Mouse (Mus musculus) large intestine, adult 2 months (tissue): Measurements from ENCODE around the gene Tmem184b. TPM values are rescaled to one million over a fixed set of nuclear protein-coding genes. Genes with fewer than 3 reads are reported as not detected.

Source experiments
- DNase-seq: peaks from one replicate; pipeline ENCODE4 v3.0.0-alpha.2; 2012; ENCODE audit warnings: low read depth, low spot score
- WGBS: fragments of 180-500 bp; shearing (Covaris S2); methylation state at CpG from one replicate; pipeline ENCODE4 v1.1.7; 2018; 5-methylcytosine and 5-hydroxymethylcytosine counted together
- polyA plus RNA-seq: library from polyadenylated mRNA; depleted of rRNA; stranded (reverse); fragments of >200 nt; gene quantifications from 2 replicates; pipeline ENCODE4 v1.2.3, GENCODE M21; 2012

Gene Tmem184b
- polyA plus RNA-seq, 1 experiment, result 35.6 TPM

- 77% methylated on average over 3 of the region's 3 CpGs for WGBS
- DNase-seq, result no peak
Measured at GRCm38 (mm10) chr15:79374760-79375159, 28.6 kb downstream of the Tmem184b start.

GRCm38 (mm10) chr15:79370281-79370843 lies 33.0 kb downstream of the Tmem184b start:
- 72% methylated on average over 7 of the region's 7 CpGs for WGBS
- no peak for DNase-seq

DNA sequence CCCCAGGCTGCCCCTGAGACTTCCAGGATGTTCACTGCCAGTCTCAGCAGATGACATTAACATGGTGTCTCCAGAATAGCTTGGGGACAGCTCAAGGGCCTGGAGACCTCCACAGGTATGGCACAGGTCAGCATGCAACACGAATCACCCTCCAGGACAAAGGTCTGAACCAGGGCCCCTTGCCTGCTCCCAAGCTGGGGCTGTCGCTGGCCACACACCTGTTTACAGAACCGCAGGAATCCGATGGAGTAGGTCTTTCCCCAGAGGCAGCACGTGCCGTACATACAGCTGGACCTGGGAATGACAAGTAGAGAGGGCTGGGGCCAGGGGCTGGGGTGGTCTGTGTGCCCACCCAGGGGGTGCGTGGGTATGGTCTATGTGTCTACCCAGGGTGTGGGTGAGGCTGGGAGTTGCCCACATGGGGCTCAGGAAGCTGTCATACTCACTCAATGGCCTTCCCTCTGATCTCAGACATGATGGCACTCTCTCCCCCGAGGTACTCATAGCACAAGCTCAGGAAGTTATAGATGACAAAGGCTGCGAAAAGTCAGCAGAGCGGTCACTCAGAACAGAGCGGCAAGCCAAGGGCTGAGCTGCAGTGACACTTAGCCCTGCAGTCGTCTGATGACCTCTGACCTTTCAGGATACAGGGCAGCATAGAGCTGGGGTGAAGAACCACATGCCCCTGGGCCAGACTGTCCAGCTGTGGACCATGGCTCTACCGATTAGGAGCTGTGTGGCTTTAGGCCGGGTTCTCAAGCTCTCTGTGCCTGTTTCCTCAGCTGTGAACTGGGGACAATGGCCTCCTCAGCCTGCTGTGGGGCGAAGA lies 33.7 kb downstream of the Tmem184b start:
- no peak for DNase-seq
- WGBS, result 47% methylated on average over 15 of the region's 15 CpGs

DNA sequence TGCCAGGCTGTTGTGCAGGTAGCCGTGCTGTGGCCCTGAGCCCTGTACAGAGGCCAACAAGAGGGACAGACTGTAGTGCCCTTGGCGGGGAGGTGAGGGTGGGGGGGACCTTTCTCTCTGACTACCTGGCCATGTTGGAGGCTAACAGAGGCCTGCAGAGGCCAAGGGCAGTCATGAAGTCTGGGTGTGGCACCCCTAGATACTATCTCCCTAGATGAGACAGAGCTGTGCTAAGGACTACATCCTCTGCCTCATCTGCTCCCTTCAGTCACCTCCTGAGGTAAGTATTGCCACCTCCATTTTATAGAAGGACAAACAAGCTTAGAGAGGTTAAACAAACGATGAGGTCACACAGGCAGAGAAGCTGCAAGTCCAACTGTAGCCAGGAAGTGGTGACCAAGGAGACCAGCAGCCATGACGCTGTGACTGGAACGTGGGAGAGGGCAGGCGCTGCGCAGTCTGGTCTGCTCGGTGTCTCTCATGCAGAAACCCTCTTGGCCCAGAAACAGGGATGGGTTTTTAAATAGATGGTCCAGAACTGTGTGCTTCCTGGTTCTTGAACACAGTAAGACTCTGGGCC lies 34.4 kb downstream of the Tmem184b start:
- DNase-seq, result no peak

GRCm38 (mm10) chr15:79368313-79368811 lies 35.0 kb downstream of the Tmem184b start:
- 10% methylated on average over 14 of the region's 14 CpGs for WGBS
- DNase-seq, result peak; percentile 95

More for the DNA sequence above, 34.4 kb downstream of the Tmem184b start:
- WGBS, result 23% methylated on average over 8 of the region's 8 CpGs

DNA sequence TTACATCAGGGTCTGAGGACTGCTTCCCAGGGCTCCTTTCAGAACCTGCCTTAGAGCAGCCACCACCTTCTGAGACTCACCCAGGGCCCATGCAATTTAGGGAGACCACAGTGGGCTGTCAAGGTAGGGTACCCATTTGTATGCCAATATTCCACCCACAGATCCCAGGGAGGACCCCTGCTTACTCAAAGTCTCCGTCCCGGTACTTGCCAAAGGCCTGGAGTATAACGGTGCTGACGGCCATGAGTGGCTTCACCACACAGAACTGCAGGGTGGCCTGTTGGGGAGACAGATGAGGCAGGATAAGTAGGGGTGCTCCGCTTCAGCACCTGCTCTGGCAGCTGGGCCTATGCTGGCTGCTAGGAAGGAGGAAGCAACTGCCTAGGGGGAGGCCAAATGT lies 37.0 kb downstream of the Tmem184b start:
- 97% methylated on average over 5 of the region's 5 CpGs for WGBS
- no peak for DNase-seq

GRCm38 (mm10) chr15:79365068-79365467 lies 38.3 kb downstream of the Tmem184b start:
- DNase-seq, result no peak
- 95% methylated on average over 12 of the region's 12 CpGs for WGBS

GRCm38 (mm10) chr15:79364120-79364519 lies 39.2 kb downstream of the Tmem184b start:
- no peak for DNase-seq
- WGBS, result 79% methylated on average over 6 of the region's 6 CpGs

DNA sequence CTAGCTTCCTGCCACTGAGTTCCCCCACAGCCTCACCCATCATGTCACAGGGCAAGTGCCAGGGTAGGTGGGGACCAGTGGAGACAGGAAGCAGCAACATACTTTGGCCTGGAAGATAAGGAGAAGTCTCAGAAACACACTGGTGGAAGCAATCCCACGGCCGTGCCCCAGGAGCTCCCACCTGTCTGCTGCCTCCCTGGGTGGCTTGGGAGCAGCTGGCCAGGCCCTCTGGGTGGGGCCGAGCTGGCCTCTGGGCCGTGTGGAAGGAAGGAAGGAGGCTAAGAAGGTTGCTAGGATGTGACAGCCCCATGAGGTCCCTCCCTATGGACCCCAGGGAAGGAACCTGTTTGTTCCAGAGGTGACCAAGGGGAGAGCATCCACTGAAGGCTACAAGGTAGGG lies 42.3 kb downstream of the Tmem184b start:
- WGBS, result 20% methylated on average over 4 of the region's 4 CpGs
- no peak for DNase-seq

GRCm38 (mm10) chr15:79360371-79360770 lies 43.0 kb downstream of the Tmem184b start:
- WGBS, result 72% methylated on average over 7 of the region's 7 CpGs
- DNase-seq, result no peak

GRCm38 (mm10) chr15:79359954-79360353 lies 43.4 kb downstream of the Tmem184b start:
- no peak for DNase-seq
- 30% methylated on average over 6 of the region's 6 CpGs for WGBS

DNA sequence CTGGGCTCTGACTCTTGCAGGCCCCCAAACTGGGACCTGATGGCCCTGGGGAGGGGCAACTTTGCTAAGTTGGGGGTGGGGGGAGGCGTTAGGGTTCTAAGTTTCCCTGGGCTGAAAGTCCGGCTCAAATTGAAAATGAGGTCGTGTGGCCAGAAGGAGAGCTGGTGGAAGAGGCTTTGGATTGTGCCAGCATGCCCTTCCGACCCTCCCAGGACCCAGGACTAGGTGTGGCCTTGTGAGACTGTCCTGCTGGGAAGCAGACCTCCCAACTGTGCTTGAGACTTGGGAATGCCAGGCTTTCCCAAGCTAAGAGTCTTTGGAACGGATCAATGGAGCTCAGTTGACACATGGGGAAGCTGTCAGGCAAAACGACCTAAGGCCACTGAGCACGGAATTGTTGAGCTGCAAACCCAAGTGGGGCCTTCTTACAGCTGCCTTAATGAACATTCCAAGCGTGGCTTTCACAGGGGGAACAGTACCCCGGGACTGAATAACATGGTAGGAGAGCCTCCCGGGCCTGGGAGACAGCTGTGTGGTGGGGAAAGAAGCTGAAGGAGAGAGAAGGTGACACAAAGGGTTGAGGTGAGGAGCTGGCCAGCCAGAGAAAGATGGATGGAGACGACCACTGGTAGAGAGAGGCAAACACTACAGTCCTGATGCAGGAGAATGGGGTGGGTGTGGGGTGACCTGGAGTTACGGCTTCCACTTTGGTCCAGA lies 45.2 kb downstream of the Tmem184b start:
- 48% methylated on average over 12 of the region's 12 CpGs for WGBS
- no peak for DNase-seq

GRCm38 (mm10) chr15:79357036-79357911 lies 46.1 kb downstream of the Tmem184b start:
- 1% methylated on average over 76 of the region's 77 CpGs for WGBS
- no peak for DNase-seq

DNA sequence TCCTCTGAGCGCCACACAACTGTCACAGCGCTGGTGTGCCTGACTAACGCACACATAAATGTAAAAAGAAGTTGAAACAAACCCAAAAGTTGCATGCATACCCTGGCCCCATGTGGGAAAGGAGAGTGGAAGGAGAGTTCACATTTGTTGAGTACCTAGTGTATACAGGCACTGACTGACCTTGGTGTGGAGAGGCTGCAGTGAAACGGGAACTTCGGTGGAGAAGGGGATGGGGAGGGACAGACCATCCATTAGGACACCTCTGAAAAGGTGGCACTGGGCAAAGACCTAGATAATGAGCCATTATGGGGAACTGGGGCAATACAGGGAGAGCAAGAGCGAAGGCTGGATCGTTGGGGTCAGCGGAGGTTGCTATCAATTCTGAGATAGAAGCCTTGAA lies 46.9 kb downstream of the Tmem184b start:
- 53% methylated on average over 8 of the region's 8 CpGs for WGBS
- DNase-seq, result no peak

GRCm38 (mm10) chr15:79354619-79355018 lies 48.8 kb downstream of the Tmem184b start:
- WGBS, result 78% methylated on average over 4 of the region's 4 CpGs
- no peak for DNase-seq

- no peak for DNase-seq
- WGBS, result 75% methylated on average over 5 of the region's 5 CpGs
Measured at GRCm38 (mm10) chr15:79353690-79354305, 49.6 kb downstream of the Tmem184b start.

DNA sequence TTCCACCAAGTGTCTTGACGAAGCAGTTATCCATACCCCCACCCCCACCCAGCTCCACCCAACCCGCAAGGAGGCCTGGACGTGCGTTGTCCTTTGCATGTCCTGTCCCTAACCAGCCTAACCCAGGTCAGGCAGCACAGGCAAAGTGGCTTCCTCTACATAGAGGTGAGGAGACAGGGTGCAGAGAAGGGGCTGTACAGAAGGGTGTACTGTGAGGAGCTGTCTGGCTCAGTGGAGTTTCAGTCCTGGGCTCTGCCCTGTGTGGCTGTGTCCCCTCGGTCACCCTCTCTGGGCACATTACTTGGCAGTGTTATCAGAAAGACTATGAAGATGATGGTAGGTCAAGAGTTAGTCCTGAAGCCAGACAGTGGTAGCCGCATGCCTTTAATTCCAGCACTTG lies 50.9 kb downstream of the Tmem184b start:
- WGBS, result 77% methylated on average over 6 of the region's 6 CpGs
- DNase-seq, result no peak

DNA sequence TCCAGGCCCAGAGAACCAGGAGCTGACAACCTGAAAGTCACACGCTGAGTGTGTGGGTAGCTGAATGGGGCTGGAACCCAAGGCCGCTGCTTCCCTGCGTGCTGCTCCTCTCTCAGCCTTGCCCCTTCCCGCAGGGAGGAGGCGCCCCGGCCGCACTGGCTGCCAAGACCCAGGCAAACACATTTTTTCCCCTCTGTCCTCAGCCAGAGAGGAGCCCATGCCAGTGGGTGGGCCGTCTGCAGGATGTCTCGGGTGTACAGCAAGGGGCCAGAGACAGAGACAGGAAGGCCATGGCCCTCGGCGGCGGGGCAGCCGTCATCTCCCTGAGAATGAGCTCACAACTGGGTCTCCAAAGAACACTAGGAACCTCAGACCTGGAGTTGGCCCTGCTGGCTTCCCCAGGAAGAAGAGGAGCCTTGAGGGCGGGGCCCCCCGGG lies 52.0 kb downstream of the Tmem184b start:
- WGBS, result 59% methylated on average over 15 of the region's 15 CpGs
- DNase-seq, result no peak

- DNase-seq, result no peak
- 91% methylated on average over 4 of the region's 4 CpGs for WGBS
Measured at GRCm38 (mm10) chr15:79350866-79351265, 52.5 kb downstream of the Tmem184b start.
